Mouse (Mus musculus) neutrophil, adult 65 days (primary cell): ENCODE measurements around the gene Btd. TPM values are rescaled to one million over a fixed set of nuclear protein-coding genes. Genes with fewer than 3 reads are reported as not detected.

Experiments used
- total RNA-seq: library from RNA; stranded (reverse); gene quantifications from 2 replicates; pipeline ENCODE4 v1.2.4, GENCODE M21; 2023

Btd gene
- 6.5 and 8.1 TPM in 2 replicates for total RNA-seq

DNA sequence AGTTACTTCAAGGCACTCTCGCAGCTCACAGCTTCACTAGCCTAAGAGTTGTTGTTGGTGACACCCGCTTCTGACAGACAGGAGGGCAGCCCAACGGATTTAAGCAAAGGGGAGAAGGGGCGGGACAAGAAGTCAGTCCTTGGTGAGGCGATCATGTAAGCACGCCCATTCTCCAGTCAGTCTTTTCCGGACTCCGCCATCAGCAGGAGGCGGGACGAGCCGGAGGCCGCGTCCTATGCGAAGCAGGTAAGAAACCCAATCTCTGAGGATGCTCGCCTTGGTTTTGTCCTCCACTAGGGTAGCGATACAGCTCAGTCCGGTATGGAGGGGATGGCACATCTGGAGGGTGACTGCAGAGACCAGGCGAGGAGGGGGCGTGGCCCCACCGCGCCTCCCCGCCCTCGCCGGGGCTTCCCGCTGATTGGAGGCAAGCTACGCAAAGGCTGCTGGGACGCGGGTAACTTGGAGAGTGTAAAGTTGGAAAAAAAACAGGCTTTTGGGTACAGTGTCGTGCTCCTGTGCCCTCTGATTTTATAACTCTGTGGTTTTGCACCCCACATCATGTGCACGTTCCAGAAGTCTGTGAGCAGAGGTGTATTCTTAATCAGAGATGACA lies at the start of gene Btd, which contains the start of gene Hacl1:
Btd (plus strand) TSS at position 139 of the 616 bp plus-strand sequence.
Hacl1 (minus strand) TSS at position 397 of the 616 bp plus-strand sequence.

GRCm38 (mm10) chr14:31591243-31591642 lies 49.6 kb upstream of the Btd start, which contains the start of gene Colq:
Gene Colq (minus strand): TSS chr14:31591343.

GRCm38 (mm10) chr14:31640346-31640889 lies 410 bp upstream of the Btd start, which contains the start of gene Gm49387:
Gene Gm49387 (minus strand): TSS chr14:31640878.

Other genes starting within 250 kb of the Btd start
- 116 and 118 TPM in 2 replicates for gene Sh3bp5, start 204.9 kb upstream of the Btd start, total RNA-seq
- 50.2 and 62.8 TPM in 2 replicates for gene Eaf1, start 146.6 kb upstream of the Btd start, total RNA-seq
- gene Mettl6, start 146.0 kb upstream of the Btd start, total RNA-seq, result 67.6 and 85.9 TPM in 2 replicates
- not detected in 2 replicates for gene Colq, start 49.7 kb upstream of the Btd start, total RNA-seq
- not detected in 2 replicates for gene Gm49387, start 150 bp upstream of the Btd start, total RNA-seq
- gene Hacl1, start 258 bp downstream of the Btd start, total RNA-seq, result 7.1 and 8.9 TPM in 2 replicates
- gene Ankrd28, start 189.6 kb downstream of the Btd start, total RNA-seq, result 56.5 and 95.0 TPM in 2 replicates